Mouse (Mus musculus): ENCODE data around the gene Mmp23.

- TF ChIP-seq POLR2A (IDR thresholded peaks at IDR 0.05; ENCODE audit: borderline replicate concordance, low read depth, low read length) (no peak), CTCF (IDR thresholded peaks at IDR 0.05; ENCODE audit: low read depth, low read length) (no peak)
These were observed 700 bp downstream of the Mmp23 start for GRCm38 (mm10) chr4:155652283-155653085.

Measured in bone marrow macrophage, adult 2 months (primary cell).